Mouse (Mus musculus): ENCODE measurements at regions not wholly inside any gene's neighbourhood (a gene's known extent, or its start where the extent isn't known, plus 50 kb on each side); places are given as distances from the start of the nearest gene placed in this dataset.

- TF ChIP-seq CTCF (conservative IDR thresholded peaks at IDR 0.05; ENCODE audit: low read length) (no peak), NANOG (IDR thresholded peaks at IDR 0.05; ENCODE audit: borderline replicate concordance, low read length) (no peak), POU5F1 (IDR thresholded peaks at IDR 0.05; ENCODE audit: borderline replicate concordance, low read length) (no peak)
These were observed 102.3 kb upstream of the Xylt1 start for GRCm38 (mm10) chr7:117278388-117278961.

All from E14TG2a.4 (cell line).